Mouse (Mus musculus) thymus, adult 2 months (tissue): ENCODE measurements around the gene Gm21992. TPM values are rescaled to one million over a fixed set of nuclear protein-coding genes. Genes with fewer than 3 reads are reported as not detected.

Source experiments
- DNase-seq: peaks from one replicate; pipeline ENCODE4 v3.0.0; 2021
- H3K27ac ChIP-seq: fragments of 200-500 bp; 2 replicates; pipeline ENCODE4 v1.5.1; 2012; ENCODE audit warnings: low read length, control low read depth; ENCODE audit not compliant: control insufficient read depth, insufficient read depth
- H3K27me3 ChIP-seq: fragments of 200-500 bp; 2 replicates; pipeline ENCODE4 v1.6.1; 2012; ENCODE audit warnings: mild to moderate bottlenecking, low read length, moderate library complexity, mixed read lengths; ENCODE audit not compliant: control insufficient read depth, insufficient read depth
- H3K36me3 ChIP-seq: fragments of 200-500 bp; 2 replicates; pipeline ENCODE4 v1.6.1; 2012; ENCODE audit warnings: mild to moderate bottlenecking, low read length, moderate library complexity; ENCODE audit not compliant: control insufficient read depth, insufficient read depth
- H3K4me1 ChIP-seq: fragments of 200-500 bp; replicated peaks from 2 replicates; pipeline ENCODE4 v1.6.1; 2012; ENCODE audit warnings: low read length; ENCODE audit not compliant: control insufficient read depth, insufficient read depth
- H3K4me3 ChIP-seq: fragments of 200-500 bp; 2 replicates; pipeline ENCODE4 v1.5.1; 2012; ENCODE audit warnings: mild to moderate bottlenecking, low read length, control low read depth, moderate library complexity; ENCODE audit not compliant: control insufficient read depth, insufficient read depth
- CTCF ChIP-seq: fragments of 200-500 bp; IDR thresholded peaks from 2 replicates; pipeline ENCODE4 v1.5.1; 2012; ENCODE audit warnings: mild to moderate bottlenecking, control low read depth, low read length, moderate library complexity, borderline replicate concordance; ENCODE audit not compliant: control insufficient read depth, poor library complexity, insufficient read depth; ENCODE audit errors: extremely low read depth
- POLR2A ChIP-seq: fragments of 200-500 bp; IDR thresholded peaks from 2 replicates; pipeline ENCODE4 v1.6.1; 2012; ENCODE audit warnings: mild to moderate bottlenecking, low read length, control low read depth, moderate library complexity; ENCODE audit not compliant: control insufficient read depth, poor library complexity, insufficient read depth; ENCODE audit errors: extremely low read depth
- WGBS: fragments of 180-500 bp; shearing (Covaris S2); methylation state at CpG from one replicate; pipeline ENCODE4 v1.1.7; 2018; 5-methylcytosine and 5-hydroxymethylcytosine counted together
- polyA plus RNA-seq: library from polyadenylated mRNA; depleted of rRNA; stranded (reverse); fragments of >200 nt; gene quantifications from 2 replicates; pipeline ENCODE4 v1.2.3, GENCODE M21; 2012

Gm21992 gene
- polyA plus RNA-seq, 1 experiment: 56.3 TPM

DNA sequence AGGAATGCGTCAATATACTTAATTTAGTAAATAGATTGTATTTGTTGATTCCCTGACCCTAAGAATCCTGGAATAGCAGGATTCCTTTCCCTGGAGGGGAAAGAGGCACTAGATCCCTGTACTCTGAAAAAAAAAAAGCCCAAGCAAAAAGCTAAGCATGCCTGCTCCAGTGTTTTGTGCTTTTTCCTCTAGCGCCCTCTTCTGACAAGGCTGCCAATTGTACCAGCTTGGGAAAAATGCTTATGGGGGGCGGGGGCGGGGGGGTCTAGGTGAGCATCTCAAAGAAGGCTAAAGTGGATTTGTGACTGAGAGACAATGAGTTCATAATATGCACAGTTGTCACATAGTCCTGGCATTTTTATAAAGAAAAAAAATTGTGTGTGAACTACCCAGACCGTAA lies 67.9 kb downstream of the Gm21992 start:
- 49% methylated on average over 5 of the region's 5 CpGs for WGBS
- Histone ChIP-seq H3K27ac (no peak overlapping the region), H3K4me3 (no peak overlapping the region), H3K4me1 (no peaks in the 10 kb centered on the region), H3K27me3 (no peaks in the 10 kb centered on the region), H3K36me3 (no peaks in the 10 kb centered on the region)
- DNase-seq: peak; percentile 21
- no peak for TF ChIP-seq POLR2A
- TF ChIP-seq CTCF: no peak

DNA sequence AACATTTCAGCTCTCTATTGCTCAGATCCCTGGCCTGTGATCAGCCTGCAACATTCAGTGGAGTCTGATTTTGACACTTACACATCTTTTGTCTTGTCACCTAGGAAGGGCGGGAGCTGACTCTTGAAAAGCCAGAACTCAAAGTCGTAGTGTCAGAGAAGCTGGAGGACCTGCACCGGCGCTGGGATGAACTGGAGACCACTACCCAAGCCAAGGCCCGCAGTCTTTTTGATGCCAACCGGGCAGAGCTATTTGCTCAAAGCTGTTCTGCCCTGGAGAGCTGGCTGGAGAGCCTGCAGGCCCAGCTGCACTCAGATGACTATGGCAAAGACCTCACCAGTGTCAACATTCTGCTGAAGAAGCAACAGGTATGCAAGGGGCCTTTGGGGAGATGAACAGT lies 69.2 kb downstream of the Gm21992 start:
- Histone ChIP-seq H3K27me3 (no peaks in the 10 kb centered on the region), H3K4me3 (no peak overlapping the region), H3K4me1 (no peaks in the 10 kb centered on the region), H3K36me3 (no peaks in the 10 kb centered on the region), H3K27ac (no peak overlapping the region)
- WGBS: 97% methylated on average over 6 of the region's 6 CpGs
- no peak for DNase-seq
- TF ChIP-seq CTCF: no peak

DNA sequence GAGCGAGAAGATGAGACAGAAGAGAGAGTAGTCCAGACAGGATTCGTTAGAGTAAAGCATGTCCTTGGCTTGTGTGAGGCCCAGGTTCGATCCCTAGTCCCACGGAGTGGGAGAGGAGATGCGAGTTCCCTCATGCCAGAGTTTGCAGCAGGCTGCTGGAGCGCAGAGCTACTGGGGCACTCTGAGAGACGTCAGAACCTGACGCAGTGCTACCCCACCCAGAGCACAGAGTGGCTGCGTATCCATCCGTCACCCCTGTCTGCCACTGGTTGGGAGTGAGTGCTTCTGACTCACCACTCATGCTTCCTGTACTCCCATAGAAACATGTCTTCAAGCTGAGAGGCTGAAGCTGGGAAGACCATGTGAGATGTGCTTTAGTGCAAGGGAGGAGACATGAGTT lies 69.9 kb downstream of the Gm21992 start:
- Histone ChIP-seq H3K4me1 (no peaks in the 10 kb centered on the region), H3K27ac (no peak overlapping the region), H3K36me3 (no peaks in the 10 kb centered on the region), H3K4me3 (no peak overlapping the region), H3K27me3 (no peaks in the 10 kb centered on the region)
- TF ChIP-seq POLR2A: no peak
- no peak for TF ChIP-seq CTCF
- WGBS: 93% methylated on average over 10 of the region's 10 CpGs
- DNase-seq: no peak

DNA sequence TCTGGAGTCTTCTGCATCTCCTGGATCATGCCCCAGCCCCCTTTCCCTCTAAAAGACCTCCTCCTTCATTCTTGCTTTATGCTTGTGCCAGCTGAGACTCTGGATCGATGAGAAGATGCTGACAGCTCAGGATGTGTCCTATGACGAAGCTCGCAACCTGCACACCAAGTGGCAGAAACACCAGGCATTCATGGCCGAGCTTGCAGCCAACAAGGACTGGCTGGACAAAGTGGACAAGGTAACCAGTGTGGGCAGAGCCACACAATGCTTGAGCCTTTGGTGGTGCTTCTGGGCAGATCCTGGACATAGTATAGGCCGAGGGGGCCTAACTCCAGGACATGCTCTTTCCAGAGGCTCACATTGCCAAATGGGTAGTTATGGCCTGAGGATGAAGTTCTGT lies 71.7 kb downstream of the Gm21992 start:
- H3K4me3 ChIP-seq: no peak overlapping the region
- no peaks in the 10 kb centered on the region for H3K27me3 ChIP-seq
- whole genome bisulfite sequencing: 90% methylated on average over 5 of the region's 5 CpGs
- no peaks in the 10 kb centered on the region for H3K4me1 ChIP-seq
- no peak overlapping the region for H3K27ac ChIP-seq
- no peak for TF ChIP-seq POLR2A
- no peak for TF ChIP-seq CTCF
- no peaks in the 10 kb centered on the region for H3K36me3 ChIP-seq
- no peak for DNase-seq

GRCm38 (mm10) chr19:4739053-4739452 lies 72.4 kb downstream of the Gm21992 start:
- Histone ChIP-seq H3K4me1 (no peaks in the 10 kb centered on the region), H3K36me3 (no peaks in the 10 kb centered on the region), H3K4me3 (no peak overlapping the region), H3K27ac (no peak overlapping the region), H3K27me3 (no peaks in the 10 kb centered on the region)
- WGBS: 97% methylated on average over 11 of the region's 11 CpGs
- no peak for TF ChIP-seq CTCF
- no peak for TF ChIP-seq POLR2A
- no peak for DNase-seq

GRCm38 (mm10) chr19:4737866-4738265 lies 73.5 kb downstream of the Gm21992 start:
- Histone ChIP-seq H3K4me3 (no peak overlapping the region), H3K27ac (no peak overlapping the region), H3K27me3 (no peaks in the 10 kb centered on the region), H3K36me3 (no peaks in the 10 kb centered on the region), H3K4me1 (no peaks in the 10 kb centered on the region)
- 75% methylated on average over 13 of the region's 13 CpGs for WGBS
- no peak for TF ChIP-seq POLR2A
- TF ChIP-seq CTCF: no peak
- no peak for DNase-seq

- H3K27ac ChIP-seq: no peak overlapping the region
- H3K4me3 ChIP-seq: no peak overlapping the region
- no peaks in the 10 kb centered on the region for H3K27me3 ChIP-seq
- TF ChIP-seq POLR2A: no peak
- no peak for TF ChIP-seq CTCF
- DNase-seq: no peak
- H3K36me3 ChIP-seq: no peaks in the 10 kb centered on the region
- WGBS: 81% methylated on average over 3 of the region's 3 CpGs
- H3K4me1 ChIP-seq: no peaks in the 10 kb centered on the region
Measured at GRCm38 (mm10) chr19:4733052-4733451, 78.4 kb downstream of the Gm21992 start.
